Comparison of ENCODE assay signal across 13 mouse cellular contexts in the genomic region with DNA sequence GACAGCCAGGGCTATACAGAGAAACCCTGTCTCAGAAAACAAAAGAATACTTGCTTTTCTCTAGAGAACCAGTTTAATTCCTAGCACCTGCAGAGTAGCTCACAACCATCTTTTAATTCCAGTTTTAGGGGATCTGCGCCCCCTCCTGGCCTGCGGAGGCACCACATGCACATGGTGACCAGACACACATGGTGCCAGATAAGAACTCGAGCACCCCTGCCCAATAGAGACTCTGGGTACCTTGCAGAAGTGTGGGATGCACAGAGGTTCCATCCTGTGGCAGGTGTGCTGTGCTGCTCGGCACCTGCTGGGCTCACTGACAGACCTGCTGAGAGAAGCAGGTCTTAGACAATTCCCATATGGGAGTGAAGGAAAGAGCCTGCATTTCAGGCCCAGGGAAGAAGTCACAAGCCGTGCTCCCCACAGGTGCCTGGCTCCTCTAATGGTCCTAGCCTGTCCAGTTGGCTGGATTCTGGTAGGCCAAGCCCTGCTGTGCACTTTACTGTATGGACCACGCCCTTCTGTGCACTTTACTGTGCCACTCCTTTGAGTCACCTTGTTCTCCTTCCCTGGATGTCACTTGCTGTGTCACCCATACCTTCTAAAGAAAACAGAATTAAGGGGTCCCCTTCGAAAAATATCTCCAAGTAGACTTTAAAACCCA. TPM values are rescaled to one million over a fixed set of nuclear protein-coding genes. Genes with fewer than 3 reads are reported as not detected.
DNase-seq lines count a peak whose midpoint lies in the region; ATAC-seq and TF ChIP-seq lines count a peak whose summit lies in the region.
"Had no signal": no experiment of that assay in that cellular context is flagged by ENCODE, and none has a peak within 500 bp of the region (broad histone marks: within the 10 kb centered on the region; RNA-seq: fewer than 3 reads in every experiment).

No protein-coding gene starts in this region.

- no peak for DNase-seq in heart, adult 2 months
- DNase-seq in heart, postnatal 25 days (ENCODE audit: low spot score), result no peak
- peak; percentile 35 for DNase-seq in midbrain, embryonic 14.5 days
- no peak for DNase-seq in brain, embryonic 14.5 days (ENCODE audit: low read depth)
- peak; percentile 27 for DNase-seq in splenic B cell, adult 2 months (ENCODE audit: low read depth, low spot score)
- no peak for DNase-seq in gastrocnemius, postnatal 36 days
- DNase-seq: cerebellum, postnatal 36 days; kidney, adult 11 months had no signal

- WGBS in heart, adult 2 months, result 75% methylated on average over 7 of the region's 7 CpGs
- 69% methylated on average over 7 of the region's 7 CpGs for WGBS in midbrain, embryonic 14.5 days
- WGBS in midbrain, embryonic 13.5 days, result 70% methylated on average over 7 of the region's 7 CpGs
- WGBS in neural tube, embryonic 15.5 days, result 68% methylated on average over 7 of the region's 7 CpGs

- no peaks in the 10 kb centered on the region for H3K36me3 ChIP-seq in heart, adult 2 months (ENCODE audit: control insufficient read depth, insufficient read depth, low read length)
- peaks cover 36% of the 10 kb centered on the region for H3K36me3 ChIP-seq in midbrain, embryonic 14.5 days (ENCODE audit: control insufficient read depth, insufficient read depth, low read length)
- H3K36me3 ChIP-seq in midbrain, embryonic 13.5 days, result peaks cover 34% of the 10 kb centered on the region
- H3K36me3 ChIP-seq in splenic B cell, adult 2 months (ENCODE audit: control insufficient read depth, insufficient read depth, low read length, poor library complexity, severe bottlenecking), result peaks cover 6% of the 10 kb centered on the region
- H3K36me3 ChIP-seq in neural tube, embryonic 15.5 days, result peaks cover 26% of the 10 kb centered on the region

- intact Hi-C loops in heart, adult 2 months (cut with DNase I), result no loop called here
- intact Hi-C loops in heart, postnatal 25 days (cut with DNase I), result no loop called here
- intact Hi-C loops in gastrocnemius, postnatal 36 days (cut with DNase I), result no loop called here

- no peak overlapping the region for H3K4me3 ChIP-seq in heart, adult 2 months
- H3K4me3 ChIP-seq in midbrain, embryonic 14.5 days (replicated peaks; ENCODE audit: low read depth, low read length), result no peak overlapping the region
- no peak overlapping the region for H3K4me3 ChIP-seq in midbrain, embryonic 13.5 days (replicated peaks)
- no peak overlapping the region for H3K4me3 ChIP-seq in neural tube, embryonic 15.5 days (replicated peaks)
- H3K4me3 ChIP-seq: liver, embryonic 15.5 days; stomach, embryonic 15.5 days had no signal

- no peak for TF ChIP-seq POLR2A in heart, adult 2 months (IDR thresholded peaks at IDR 0.05; ENCODE audit: insufficient read depth, low read depth, low read length)
- TF ChIP-seq POLR2A in brain, embryonic 14.5 days (IDR thresholded peaks at IDR 0.05; ENCODE audit: borderline replicate concordance, extremely low read depth, insufficient read depth, insufficient read length, poor library complexity, severe bottlenecking), result no peak

- no peaks in the 10 kb centered on the region for H3K27me3 ChIP-seq in heart, adult 2 months (ENCODE audit: control insufficient read depth, insufficient read depth, low read length)
- no peaks in the 10 kb centered on the region for H3K27me3 ChIP-seq in midbrain, embryonic 14.5 days (ENCODE audit: control insufficient read depth, insufficient read depth, low read length)
- no peaks in the 10 kb centered on the region for H3K27me3 ChIP-seq in midbrain, embryonic 13.5 days
- H3K27me3 ChIP-seq in splenic B cell, adult 2 months (ENCODE audit: control insufficient read depth, insufficient read depth, low read length, poor library complexity, severe bottlenecking), result no peaks in the 10 kb centered on the region
- no peaks in the 10 kb centered on the region for H3K27me3 ChIP-seq in neural tube, embryonic 15.5 days (replicated peaks)
- H3K27me3 ChIP-seq: liver, embryonic 15.5 days; stomach, embryonic 15.5 days had no signal

- H3K9me3 ChIP-seq in midbrain, embryonic 14.5 days (ENCODE audit: control insufficient read depth, low read length), result no peaks in the 10 kb centered on the region
- no peaks in the 10 kb centered on the region for H3K9me3 ChIP-seq in midbrain, embryonic 13.5 days
- no peaks in the 10 kb centered on the region for H3K9me3 ChIP-seq in neural tube, embryonic 15.5 days (replicated peaks)
- H3K9me3 ChIP-seq: liver, embryonic 15.5 days; stomach, embryonic 15.5 days had no signal

- no peak overlapping the region for H3K9ac ChIP-seq in heart, adult 2 months (ENCODE audit: low read depth, low read length)
- H3K9ac ChIP-seq in midbrain, embryonic 14.5 days (replicated peaks; ENCODE audit: low read length), result no peak overlapping the region
- no peak overlapping the region for H3K9ac ChIP-seq in midbrain, embryonic 13.5 days (replicated peaks)
- H3K9ac ChIP-seq in neural tube, embryonic 15.5 days (replicated peaks), result no peak overlapping the region
- H3K9ac ChIP-seq: liver, embryonic 15.5 days; stomach, embryonic 15.5 days had no signal

- peak; percentile 60 for TF ChIP-seq CTCF in heart, adult 2 months (IDR thresholded peaks at IDR 0.05)
- peak; percentile 52; the same call in 1 of the 2 replicates for TF ChIP-seq CTCF in brain, embryonic 14.5 days (IDR thresholded peaks at IDR 0.05; ENCODE audit: borderline replicate concordance, extremely low read depth, insufficient read depth, insufficient read length)

- no peak for TF ChIP-seq EP300 in heart, adult 2 months (IDR thresholded peaks at IDR 0.05; ENCODE audit: insufficient read depth, low read depth, low read length)

- H3K4me1 ChIP-seq in heart, adult 2 months (ENCODE audit: control insufficient read depth, insufficient read depth, low read length), result no peaks in the 10 kb centered on the region
- H3K4me1 ChIP-seq in midbrain, embryonic 14.5 days (ENCODE audit: control insufficient read depth, insufficient read depth, low read length), result no peaks in the 10 kb centered on the region
- H3K4me1 ChIP-seq in midbrain, embryonic 13.5 days (replicated peaks), result no peaks in the 10 kb centered on the region
- H3K4me1 ChIP-seq in neural tube, embryonic 15.5 days, result no peaks in the 10 kb centered on the region
- H3K4me1 ChIP-seq: liver, embryonic 15.5 days; stomach, embryonic 15.5 days had no signal

- ATAC-seq in midbrain, embryonic 14.5 days (ENCODE audit: low FRiP score, low TSS enrichment), result no peak
- ATAC-seq in midbrain, embryonic 13.5 days, result no peak
- ATAC-seq in neural tube, embryonic 15.5 days (ENCODE audit: low FRiP score), result no peak

- H3K27ac ChIP-seq in heart, adult 2 months, result no peak overlapping the region
- no peak overlapping the region for H3K27ac ChIP-seq in midbrain, embryonic 14.5 days (replicated peaks; ENCODE audit: low read depth, low read length)
- no peak overlapping the region for H3K27ac ChIP-seq in midbrain, embryonic 13.5 days
- no peak overlapping the region for H3K27ac ChIP-seq in neural tube, embryonic 15.5 days (replicated peaks)
- H3K27ac ChIP-seq: liver, embryonic 15.5 days; stomach, embryonic 15.5 days had no signal

- H3K79me2 ChIP-seq in heart, adult 2 months (replicated peaks; ENCODE audit: control insufficient read depth, insufficient read depth, low read length), result no peaks in the 10 kb centered on the region

- H3K4me2 ChIP-seq in midbrain, embryonic 14.5 days (ENCODE audit: low read length), result no peak overlapping the region
- H3K4me2 ChIP-seq in midbrain, embryonic 13.5 days (replicated peaks), result no peak overlapping the region
- no peak overlapping the region for H3K4me2 ChIP-seq in neural tube, embryonic 15.5 days
- H3K4me2 ChIP-seq: liver, embryonic 15.5 days; stomach, embryonic 15.5 days had no signal

RNA-seq across cellular contexts. Expression of a gene that starts 8.6 kb away (rescaled TPM):
- total RNA-seq in heart, adult 2 months (2021), result under 1 TPM; 0.07 to 0.13 TPM
- polyA plus RNA-seq in heart, adult 2 months (2012; rRNA removed), result 0.18 and 0.23 TPM in 2 replicates
- total RNA-seq in heart, postnatal 25 days (2021), result under 1 TPM; 0.25 to 0.44 TPM
- 18.3 and 20.6 TPM in 2 replicates for polyA plus RNA-seq in midbrain, embryonic 14.5 days (2014; fragmentation: Nextera tagmentation; extraction: Ambion mirVana)
- 7.9 and 9.1 TPM in 2 replicates for polyA plus RNA-seq in midbrain, embryonic 13.5 days (2015; fragmentation: Nextera tagmentation; extraction: Ambion mirVana)
- 21.3 and 29.3 TPM in 2 replicates for polyA plus RNA-seq in brain, embryonic 14.5 days (2012; rRNA removed)
- 13.8 and 18.4 TPM in 2 replicates for polyA plus RNA-seq in neural tube, embryonic 15.5 days (2015; fragmentation: Nextera tagmentation; extraction: Ambion mirVana)
- under 1 TPM in 1 of 2 experiments, not detected in 1; 0.07 TPM for total RNA-seq in gastrocnemius, postnatal 36 days (2021)

RNA-seq across cellular contexts. Expression of a gene that starts 17.7 kb away (rescaled TPM):
- total RNA-seq in heart, adult 2 months (2021), result 10 to 100 TPM; 13.3 to 17.6 TPM
- polyA plus RNA-seq in heart, adult 2 months (2012; rRNA removed), result 32.2 and 34.2 TPM in 2 replicates
- 10 to 100 TPM; 15.9 to 17.6 TPM for total RNA-seq in heart, postnatal 25 days (2021)
- polyA plus RNA-seq in midbrain, embryonic 14.5 days (2014; fragmentation: Nextera tagmentation; extraction: Ambion mirVana), result 177 and 204 TPM in 2 replicates
- 153 and 155 TPM in 2 replicates for polyA plus RNA-seq in midbrain, embryonic 13.5 days (2015; fragmentation: Nextera tagmentation; extraction: Ambion mirVana)
- 156 and 229 TPM in 2 replicates for polyA plus RNA-seq in brain, embryonic 14.5 days (2012; rRNA removed)
- polyA plus RNA-seq in neural tube, embryonic 15.5 days (2015; fragmentation: Nextera tagmentation; extraction: Ambion mirVana), result 161 and 176 TPM in 2 replicates
- total RNA-seq in gastrocnemius, postnatal 36 days (2021), result 1 to 10 TPM; 5.0 to 5.7 TPM

RNA-seq across cellular contexts. Expression of a gene that starts 27.1 kb away (rescaled TPM):
- under 1 TPM; 0.36 to 0.47 TPM for total RNA-seq in heart, adult 2 months (2021)
- 1.1 and 1.4 TPM in 2 replicates for polyA plus RNA-seq in heart, adult 2 months (2012; rRNA removed)
- under 1 TPM; 0.31 to 0.47 TPM for total RNA-seq in heart, postnatal 25 days (2021)
- 0.39 and 0.82 TPM in 2 replicates for polyA plus RNA-seq in midbrain, embryonic 14.5 days (2014; fragmentation: Nextera tagmentation; extraction: Ambion mirVana)
- polyA plus RNA-seq in midbrain, embryonic 13.5 days (2015; fragmentation: Nextera tagmentation; extraction: Ambion mirVana), result 0.46 and 0.66 TPM in 2 replicates
- 0.81 and 1.4 TPM in 2 replicates for polyA plus RNA-seq in brain, embryonic 14.5 days (2012; rRNA removed)
- polyA plus RNA-seq in neural tube, embryonic 15.5 days (2015; fragmentation: Nextera tagmentation; extraction: Ambion mirVana), result 0.65 and 0.79 TPM in 2 replicates
- total RNA-seq in gastrocnemius, postnatal 36 days (2021), result not detected
- total RNA-seq: neutrophil, adult 5-6 weeks had no signal
- polyA plus RNA-seq: liver, embryonic 15.5 days had no signal

RNA-seq across cellular contexts. Expression of a gene that starts 45.9 kb away (rescaled TPM):
- 100 to 1,000 TPM; 699 to 921 TPM for total RNA-seq in heart, adult 2 months (2021)
- 643 and 921 TPM in 2 replicates for polyA plus RNA-seq in heart, adult 2 months (2012; rRNA removed)
- total RNA-seq in heart, postnatal 25 days (2021), result 100 to 1,000 TPM; 784 to 801 TPM
- 282 and 326 TPM in 2 replicates for polyA plus RNA-seq in midbrain, embryonic 14.5 days (2014; fragmentation: Nextera tagmentation; extraction: Ambion mirVana)
- polyA plus RNA-seq in midbrain, embryonic 13.5 days (2015; fragmentation: Nextera tagmentation; extraction: Ambion mirVana), result 192 and 196 TPM in 2 replicates
- polyA plus RNA-seq in brain, embryonic 14.5 days (2012; rRNA removed), result 141 and 162 TPM in 2 replicates
- polyA plus RNA-seq in neural tube, embryonic 15.5 days (2015; fragmentation: Nextera tagmentation; extraction: Ambion mirVana), result 382 and 460 TPM in 2 replicates
- total RNA-seq in gastrocnemius, postnatal 36 days (2021), result 100 to 1,000 TPM; 378 to 448 TPM

Comparison
In these comparisons a context has a peak if more than half of its experiments do, and no peak if none do; other contexts are left out.
1. DNase-seq: peak in midbrain, embryonic 14.5 days (single experiment) and splenic B cell, adult 2 months (single experiment); none in heart, adult 2 months (0 of 2), heart, postnatal 25 days (single experiment), brain, embryonic 14.5 days (single experiment) and gastrocnemius, postnatal 36 days (0 of 2).